Mouse (Mus musculus) embryo, embryonic 11 days (tissue): ENCODE data around the gene Htt.
A peak's percentile ranks its signal among the peaks of the same experiment; 100 is the strongest.

Experiments used
- DNase-seq: peaks from one replicate; pipeline ENCODE4 v3.0.0-alpha.2; 2015

Gene Htt

GRCm38 (mm10) chr5:34931516-34932457 is 170.2 kb downstream of the Htt start:
- peak; percentile 24 for DNase-seq

GRCm38 (mm10) chr5:34932458-34932806 is 170.9 kb downstream of the Htt start:
- DNase-seq = peak; percentile 29

- DNase-seq = no peak
Observed at GRCm38 (mm10) chr5:34933461-34933860, 171.9 kb downstream of the Htt start.

GRCm38 (mm10) chr5:34941710-34942470 is 180.3 kb downstream of the Htt start:
- DNase-seq = peak; percentile 70

GRCm38 (mm10) chr5:34943428-34943827 is 181.9 kb downstream of the Htt start:
- no peak for DNase-seq

- peak; percentile 94 for DNase-seq
Observed at GRCm38 (mm10) chr5:34948861-34949760, 187.6 kb downstream of the Htt start, which contains the start of gene Rgs12. TSS of gene Rgs12 (plus strand) at chr5:34949445.

GRCm38 (mm10) chr5:34949769-34950211 is 188.2 kb downstream of the Htt start:
- peak; percentile 63 for DNase-seq

- no peak for DNase-seq
Observed at GRCm38 (mm10) chr5:34950486-34951160, 189.1 kb downstream of the Htt start.

GRCm38 (mm10) chr5:34951161-34951834 is 189.8 kb downstream of the Htt start:
- DNase-seq = no peak

- DNase-seq = no peak
Observed at GRCm38 (mm10) chr5:34954508-34954907, 193.0 kb downstream of the Htt start.

GRCm38 (mm10) chr5:34955630-34956029 is 194.1 kb downstream of the Htt start:
- no peak for DNase-seq

GRCm38 (mm10) chr5:34956151-34956550 is 194.6 kb downstream of the Htt start:
- no peak for DNase-seq

- DNase-seq = no peak
Observed at GRCm38 (mm10) chr5:34957015-34957414, 195.5 kb downstream of the Htt start.

- DNase-seq = no peak
Observed at GRCm38 (mm10) chr5:34960021-34960420, 198.5 kb downstream of the Htt start.
